Mouse (Mus musculus): ENCODE results near the gene Phrf1. TPM values are rescaled to one million over a fixed set of nuclear protein-coding genes. Genes with fewer than 3 reads are reported as not detected.

Gene Phrf1
- total RNA-seq, 1 experiment from 2014 or later, result 52.5 TPM

DNA sequence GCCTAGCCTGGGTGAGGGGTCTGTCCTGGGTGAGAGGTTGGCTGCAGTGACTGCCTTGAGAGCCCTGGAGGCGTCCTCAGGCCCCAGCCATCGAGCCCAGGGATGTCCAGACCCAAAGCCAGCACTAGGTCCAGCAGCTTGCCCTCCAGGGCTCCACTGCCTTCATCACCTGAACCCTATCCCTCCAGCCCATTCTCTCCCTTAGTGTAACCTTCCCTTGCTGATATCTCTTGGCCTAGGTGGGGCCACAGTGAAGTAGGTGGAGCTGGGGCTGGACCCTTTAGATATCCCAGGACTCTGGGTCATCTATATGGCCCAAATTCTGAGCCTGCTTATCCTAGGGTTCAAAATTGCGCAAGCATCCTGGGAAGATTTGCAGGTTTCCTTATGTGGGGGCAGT lies 19.1 kb upstream of the Phrf1 start:
- ATAC-seq (replicated peaks in 1 of 2; ENCODE audit: insufficient read depth in 1 of 2, low FRiP score in 2 of 2, low TSS enrichment in 1 of 2, low read depth in 1 of 2, poor library complexity in 2 of 2, severe bottlenecking in 2 of 2), result no peak

DNA sequence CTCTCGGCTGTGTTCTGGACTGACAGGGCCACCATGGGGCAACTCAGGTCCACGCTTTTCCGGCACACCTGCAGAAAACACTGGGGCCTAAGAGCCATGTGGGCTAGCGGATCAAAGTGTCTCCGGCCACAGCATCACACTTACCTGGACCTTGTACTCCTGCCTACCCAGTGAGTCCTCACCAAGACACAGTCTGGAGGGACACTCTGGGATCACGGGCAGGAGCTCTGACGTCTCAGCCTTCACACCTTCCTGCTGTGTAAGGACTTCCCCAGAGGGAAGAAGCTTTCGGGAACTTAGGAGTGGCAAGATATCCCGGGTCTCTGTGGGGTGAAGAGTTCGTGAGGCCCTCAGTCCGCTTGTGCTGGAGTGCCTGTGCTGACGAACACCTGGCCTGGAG lies 18.4 kb upstream of the Phrf1 start:
- no peak for ATAC-seq (replicated peaks in 1 of 2; ENCODE audit: insufficient read depth in 1 of 2, low FRiP score in 2 of 2, low TSS enrichment in 1 of 2, low read depth in 1 of 2, poor library complexity in 2 of 2, severe bottlenecking in 2 of 2)

DNA sequence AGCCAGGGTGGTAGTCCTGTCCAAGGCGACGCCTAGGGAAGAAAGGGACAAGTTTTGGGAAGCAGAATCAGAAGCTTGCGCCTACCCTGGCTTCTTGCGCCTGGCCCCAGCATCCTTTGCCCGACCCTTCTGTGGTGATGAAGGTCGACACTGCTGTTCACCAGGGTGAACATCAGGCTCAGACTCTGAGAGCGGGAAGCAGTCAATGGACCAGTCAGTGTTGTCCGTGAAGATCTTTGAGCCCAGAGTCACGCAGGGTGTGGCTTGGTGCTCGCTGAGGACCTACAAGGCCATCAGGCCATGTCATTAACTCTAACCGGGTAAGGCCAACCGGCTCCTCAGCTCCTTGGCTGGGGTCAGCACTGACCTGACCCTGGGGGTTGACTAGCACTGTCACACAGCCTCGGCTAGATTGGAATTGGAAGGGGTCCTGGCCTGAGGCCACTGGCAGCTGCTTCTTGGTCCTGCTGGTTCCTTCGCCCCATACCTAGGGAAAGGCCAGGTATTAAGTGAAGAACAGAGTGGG lies 17.9 kb upstream of the Phrf1 start:
- ATAC-seq (replicated peaks in 1 of 2; ENCODE audit: insufficient read depth in 1 of 2, low FRiP score in 2 of 2, low TSS enrichment in 1 of 2, low read depth in 1 of 2, poor library complexity in 2 of 2, severe bottlenecking in 2 of 2), result no peak

DNA sequence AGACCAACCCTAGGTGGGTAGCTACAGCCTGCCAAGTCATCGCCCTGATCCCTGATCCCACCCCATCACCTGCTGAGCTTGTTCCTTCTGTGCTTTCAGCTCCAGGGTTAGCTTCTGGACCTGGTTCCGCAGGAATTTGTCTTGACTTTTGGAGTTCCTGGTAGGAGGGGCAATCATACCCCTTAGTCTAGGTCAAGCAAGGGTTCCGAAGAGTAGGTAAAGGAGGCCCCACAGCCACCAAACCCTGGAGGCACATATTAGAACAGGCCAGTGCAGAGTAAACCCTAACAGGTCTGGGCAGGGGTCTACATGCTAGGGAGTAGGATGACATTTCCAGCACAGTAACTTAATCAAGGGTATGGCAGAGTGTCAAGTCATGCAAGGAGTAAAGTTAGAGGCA lies 15.5 kb upstream of the Phrf1 start:
- ATAC-seq (replicated peaks in 1 of 2; ENCODE audit: insufficient read depth in 1 of 2, low FRiP score in 2 of 2, low TSS enrichment in 1 of 2, low read depth in 1 of 2, poor library complexity in 2 of 2, severe bottlenecking in 2 of 2), result no peak

DNA sequence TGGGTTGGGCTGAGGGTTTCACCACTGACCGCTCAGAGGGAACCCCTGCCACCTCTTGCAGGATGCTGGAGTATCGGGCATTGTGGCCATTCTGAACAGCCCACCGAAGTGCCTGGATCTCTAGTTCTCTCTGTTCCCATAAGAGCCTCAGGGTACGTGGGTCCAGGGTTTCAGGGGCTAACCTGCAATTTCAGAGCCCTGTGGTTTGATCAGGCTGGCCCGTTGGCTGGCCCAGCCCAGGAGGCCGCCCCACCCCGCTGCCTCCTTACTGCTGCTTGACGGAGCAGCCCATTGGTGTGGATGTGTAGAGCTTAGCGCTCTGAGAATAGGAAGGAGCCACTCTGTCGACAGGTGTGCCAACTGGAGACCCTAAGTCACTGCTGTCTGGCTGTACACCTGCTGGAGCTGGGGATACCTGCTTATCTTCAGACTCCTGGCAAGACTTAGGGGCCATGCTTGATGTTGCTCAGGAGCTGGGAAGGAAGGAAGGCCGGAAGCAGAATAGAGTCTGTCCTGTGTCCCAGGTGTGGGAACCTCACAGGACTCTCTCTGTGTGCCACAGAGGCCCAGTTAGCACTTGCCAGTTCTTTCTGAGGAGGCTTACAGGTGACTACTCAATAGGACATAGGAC lies 14.9 kb upstream of the Phrf1 start, which contains the start of gene Lmntd2:
Gene Lmntd2, minus strand, starts transcription at position 476 of the 631 bp plus-strand sequence.
- no peak for ATAC-seq (replicated peaks in 1 of 2; ENCODE audit: insufficient read depth in 1 of 2, low FRiP score in 2 of 2, low TSS enrichment in 1 of 2, low read depth in 1 of 2, poor library complexity in 2 of 2, severe bottlenecking in 2 of 2)

GRCm38 (mm10) chr7:141214310-141214709 lies 14.3 kb upstream of the Phrf1 start:
- ATAC-seq (replicated peaks in 1 of 2; ENCODE audit: insufficient read depth in 1 of 2, low FRiP score in 2 of 2, low TSS enrichment in 1 of 2, low read depth in 1 of 2, poor library complexity in 2 of 2, severe bottlenecking in 2 of 2), result no peak

- peak; percentile 96 to 98 for ATAC-seq (replicated peaks in 1 of 2; ENCODE audit: insufficient read depth in 1 of 2, low FRiP score in 2 of 2, low TSS enrichment in 1 of 2, low read depth in 1 of 2, poor library complexity in 2 of 2, severe bottlenecking in 2 of 2)
Observed at GRCm38 (mm10) chr7:141215101-141215879, 13.3 kb upstream of the Phrf1 start, which contains the start of gene Rassf7. Gene Rassf7, plus strand, starts transcription at chr7:141215860.

GRCm38 (mm10) chr7:141215880-141216733 lies 12.5 kb upstream of the Phrf1 start:
- ATAC-seq (replicated peaks in 1 of 2; ENCODE audit: insufficient read depth in 1 of 2, low FRiP score in 2 of 2, low TSS enrichment in 1 of 2, low read depth in 1 of 2, poor library complexity in 2 of 2, severe bottlenecking in 2 of 2), result peak; percentile 2 to 11; a peak in 1 of 4 replicates

GRCm38 (mm10) chr7:141216894-141217293 lies 11.7 kb upstream of the Phrf1 start:
- ATAC-seq (replicated peaks in 1 of 2; ENCODE audit: insufficient read depth in 1 of 2, low FRiP score in 2 of 2, low TSS enrichment in 1 of 2, low read depth in 1 of 2, poor library complexity in 2 of 2, severe bottlenecking in 2 of 2), result no peak

DNA sequence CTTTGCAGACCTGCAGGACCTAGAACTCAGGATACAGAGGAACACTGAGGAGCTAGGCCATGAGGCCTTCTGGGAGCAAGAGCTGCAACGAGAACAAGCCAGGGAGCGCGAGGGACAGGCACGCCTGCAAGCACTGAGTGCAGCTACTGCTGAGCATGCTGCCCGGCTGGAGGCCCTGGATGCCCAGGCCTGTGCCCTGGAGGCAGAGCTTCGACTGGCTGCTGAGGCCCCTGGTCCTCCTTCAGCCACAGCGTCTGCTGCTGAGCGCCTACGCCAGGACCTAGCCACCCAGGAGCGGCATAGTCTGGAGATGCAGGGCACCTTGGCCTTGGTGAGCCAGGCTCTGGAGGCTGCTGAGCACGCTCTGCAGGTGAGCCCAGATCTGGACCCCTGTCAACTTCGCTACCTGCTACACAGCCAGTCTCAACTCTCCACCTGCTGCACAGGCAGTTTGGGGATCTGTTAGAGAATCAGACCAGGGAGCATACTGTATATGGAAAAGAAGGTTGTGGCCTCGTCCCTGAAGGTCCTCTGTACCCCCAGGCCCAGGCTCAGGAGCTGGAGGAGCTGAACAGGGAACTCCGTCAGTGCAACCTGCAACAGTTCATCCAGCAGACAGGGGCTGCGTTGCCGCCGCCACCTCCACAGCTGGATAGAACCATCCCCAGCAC lies 11.1 kb upstream of the Phrf1 start:
- ATAC-seq (replicated peaks in 1 of 2; ENCODE audit: insufficient read depth in 1 of 2, low FRiP score in 2 of 2, low TSS enrichment in 1 of 2, low read depth in 1 of 2, poor library complexity in 2 of 2, severe bottlenecking in 2 of 2), result no peak

DNA sequence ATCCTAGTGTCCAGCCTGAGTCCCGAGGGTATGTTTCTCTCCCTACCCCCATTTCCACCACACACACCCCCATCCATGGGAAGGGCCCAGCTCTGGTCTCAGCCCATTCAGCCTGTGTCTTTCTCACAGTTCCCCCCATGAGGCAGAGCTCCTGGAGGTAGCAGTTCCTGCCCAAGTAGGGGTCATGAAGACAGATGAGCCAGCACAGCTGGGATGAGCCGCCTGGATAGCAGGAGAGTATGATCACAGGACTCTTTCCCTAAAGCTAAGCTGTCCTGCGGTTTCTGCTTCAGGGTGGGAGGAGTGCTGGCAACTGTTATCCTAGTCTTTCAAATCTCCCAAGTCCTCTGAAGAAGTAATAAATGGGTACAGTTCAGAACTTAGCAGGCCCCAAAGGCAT lies 10.4 kb upstream of the Phrf1 start:
- ATAC-seq (replicated peaks in 1 of 2; ENCODE audit: insufficient read depth in 1 of 2, low FRiP score in 2 of 2, low TSS enrichment in 1 of 2, low read depth in 1 of 2, poor library complexity in 2 of 2, severe bottlenecking in 2 of 2), result no peak

DNA sequence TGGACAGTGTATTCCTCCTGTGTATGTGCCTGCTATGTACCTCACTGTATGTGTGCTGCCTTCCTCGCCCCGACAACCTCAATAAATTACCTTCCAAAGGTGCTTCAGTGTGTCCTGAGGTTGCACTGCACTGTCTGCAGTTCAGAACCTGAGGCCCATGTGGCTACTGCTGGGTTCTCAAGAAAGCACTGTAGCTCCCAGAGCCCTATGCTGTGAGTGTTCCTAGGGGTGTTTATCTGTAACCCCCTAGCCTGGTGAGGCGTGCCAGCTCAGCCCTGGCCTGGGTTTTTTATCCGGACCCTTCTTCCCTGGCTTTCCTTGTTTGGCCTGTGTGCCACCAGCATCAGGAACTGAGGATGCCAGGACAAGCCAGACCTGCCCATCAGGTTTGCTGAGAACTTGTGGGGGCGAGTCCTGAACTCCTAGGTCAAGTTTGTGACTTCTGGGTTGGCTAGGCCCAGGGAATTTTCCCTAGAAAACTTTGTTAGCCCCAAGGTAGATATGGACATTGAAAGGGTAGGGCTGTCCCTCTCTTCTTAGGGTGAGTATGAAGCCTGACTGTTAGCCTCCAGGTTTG lies 9.9 kb upstream of the Phrf1 start:
- ATAC-seq (replicated peaks in 1 of 2; ENCODE audit: insufficient read depth in 1 of 2, low FRiP score in 2 of 2, low TSS enrichment in 1 of 2, low read depth in 1 of 2, poor library complexity in 2 of 2, severe bottlenecking in 2 of 2), result no peak

DNA sequence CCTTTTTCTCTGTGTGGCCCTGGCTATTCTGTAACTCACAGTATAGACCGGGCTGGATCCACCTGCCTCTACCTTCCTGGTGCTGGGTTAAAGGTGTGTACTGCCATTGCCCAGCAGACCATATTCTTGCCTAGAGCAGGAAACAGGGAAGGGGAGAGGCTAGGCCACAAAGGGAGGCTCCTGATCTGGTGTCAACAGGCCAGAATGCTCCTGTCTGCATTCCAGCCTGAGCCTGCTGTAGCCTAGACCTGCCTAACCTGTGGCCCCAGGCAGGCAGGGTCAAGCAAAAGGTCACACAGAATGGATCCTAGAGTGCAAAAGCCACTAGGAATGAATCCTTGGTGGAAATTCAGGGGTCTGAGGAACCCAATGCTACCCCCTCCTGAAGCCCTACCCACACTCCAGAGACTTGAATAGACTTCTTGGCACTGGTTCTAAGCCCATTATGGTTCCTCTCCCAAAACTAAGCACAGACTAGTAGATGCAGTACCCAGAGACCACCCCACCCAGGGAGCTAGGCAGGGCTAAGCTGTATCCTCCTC lies 9.0 kb upstream of the Phrf1 start:
- no peak for ATAC-seq (replicated peaks in 1 of 2; ENCODE audit: insufficient read depth in 1 of 2, low FRiP score in 2 of 2, low TSS enrichment in 1 of 2, low read depth in 1 of 2, poor library complexity in 2 of 2, severe bottlenecking in 2 of 2)

DNA sequence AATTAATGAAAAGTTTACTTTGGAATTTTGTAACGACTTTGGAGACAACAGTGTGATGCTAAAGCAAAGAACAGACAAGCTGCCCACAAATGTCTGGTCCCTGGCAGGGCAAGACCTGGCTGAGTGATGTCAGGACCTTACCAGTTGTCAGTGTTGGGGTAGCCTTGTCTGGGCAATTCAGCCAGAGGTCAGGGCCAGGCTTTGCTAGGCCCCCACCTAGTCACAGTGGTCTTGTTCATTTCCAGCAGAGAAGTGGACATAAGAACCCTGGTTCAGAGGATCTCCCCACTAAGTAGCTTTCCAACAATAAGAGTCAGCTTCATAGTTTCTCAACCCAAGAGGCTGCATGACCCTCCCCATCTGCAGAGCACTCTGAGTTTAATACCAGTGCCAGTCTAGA lies 8.2 kb upstream of the Phrf1 start:
- no peak for ATAC-seq (replicated peaks in 1 of 2; ENCODE audit: insufficient read depth in 1 of 2, low FRiP score in 2 of 2, low TSS enrichment in 1 of 2, low read depth in 1 of 2, poor library complexity in 2 of 2, severe bottlenecking in 2 of 2)

GRCm38 (mm10) chr7:141221249-141222125 lies 7.1 kb upstream of the Phrf1 start:
- peak; percentile 94 to 95 for ATAC-seq (replicated peaks in 1 of 2; ENCODE audit: insufficient read depth in 1 of 2, low FRiP score in 2 of 2, low TSS enrichment in 1 of 2, low read depth in 1 of 2, poor library complexity in 2 of 2, severe bottlenecking in 2 of 2)

DNA sequence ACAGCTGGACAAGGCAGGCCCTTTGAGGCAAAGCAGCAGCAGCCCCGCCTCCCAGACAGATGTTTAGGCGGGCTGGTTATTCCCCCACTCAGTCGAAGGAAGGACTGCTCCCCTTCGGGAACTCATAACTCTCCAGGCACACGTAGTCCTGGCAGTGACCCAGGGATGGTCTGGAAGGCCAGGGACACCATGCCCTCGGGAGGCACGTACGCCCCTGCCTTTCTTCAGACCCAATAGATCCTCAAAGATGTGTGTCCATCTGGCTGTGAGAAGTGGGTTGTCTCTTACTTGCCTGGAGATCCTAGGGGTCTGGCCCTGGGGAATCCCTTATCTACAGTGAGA lies 6.5 kb upstream of the Phrf1 start:
- ATAC-seq (replicated peaks in 1 of 2; ENCODE audit: insufficient read depth in 1 of 2, low FRiP score in 2 of 2, low TSS enrichment in 1 of 2, low read depth in 1 of 2, poor library complexity in 2 of 2, severe bottlenecking in 2 of 2), result no peak; a peak in 1 of 4 replicates

All from hematopoietic stem cell, adult 5-6 weeks (primary cell).